Mouse (Mus musculus) mature B cell (primary cell): ENCODE measurements around the gene Nxt2.
"Not testable (repeated sequence)": the region's sequence is repeated elsewhere in the genome, so short reads cannot be mapped to it uniquely, and the experiment has no call there.

Experiments used
- in situ Hi-C: fragments of 300-500 bp; cut with MboI; formaldehyde crosslinking; loops from 2 replicates; pipeline ENCODE4 v1.14.3; 2019

The Nxt2 gene

GRCm38 (mm10) chrX:142226542-142226941, at the start of gene Nxt2:
Nxt2 (plus strand) TSS chrX:142226770.
- in situ Hi-C loops = no loop called here

- in situ Hi-C loops = no loop called here
These were observed 49.6 kb upstream of the Nxt2 start for GRCm38 (mm10) chrX:142176981-142177380.

GRCm38 (mm10) chrX:142182026-142182425, 44.5 kb upstream of the Nxt2 start:
- in situ Hi-C loops = no loop called here

- in situ Hi-C loops = no loop called here
These were observed 37.4 kb upstream of the Nxt2 start for GRCm38 (mm10) chrX:142189023-142189703.

- in situ Hi-C loops = no loop called here
These were observed 36.2 kb upstream of the Nxt2 start for GRCm38 (mm10) chrX:142190355-142190754.

- in situ Hi-C loops = no loop called here
These were observed 32.1 kb upstream of the Nxt2 start for GRCm38 (mm10) chrX:142194420-142194819.

GRCm38 (mm10) chrX:142195551-142195950, 31.0 kb upstream of the Nxt2 start:
- in situ Hi-C loops = no loop called here

- in situ Hi-C loops = no loop called here
These were observed 29.7 kb upstream of the Nxt2 start, which contains the start of gene Gucy2f for GRCm38 (mm10) chrX:142196831-142197230. Gucy2f (minus strand) TSS chrX:142196931.

GRCm38 (mm10) chrX:142200295-142200694, 26.3 kb upstream of the Nxt2 start:
- in situ Hi-C loops = no loop called here

- in situ Hi-C loops = no loop called here
These were observed 956 bp downstream of the Nxt2 start for GRCm38 (mm10) chrX:142227398-142228054.

GRCm38 (mm10) chrX:142228055-142228768, 1.6 kb downstream of the Nxt2 start:
- in situ Hi-C loops = no loop called here

- in situ Hi-C loops = no loop called here
These were observed 2.2 kb downstream of the Nxt2 start for GRCm38 (mm10) chrX:142228769-142229158.

GRCm38 (mm10) chrX:142236146-142236545, 9.6 kb downstream of the Nxt2 start:
- in situ Hi-C loops = not testable (repeated sequence)

- in situ Hi-C loops = no loop called here
These were observed 10.5 kb downstream of the Nxt2 start for GRCm38 (mm10) chrX:142237101-142237500.

GRCm38 (mm10) chrX:142245682-142246327, 19.2 kb downstream of the Nxt2 start:
- in situ Hi-C loops = no loop called here

GRCm38 (mm10) chrX:142250008-142250736, 23.6 kb downstream of the Nxt2 start:
- in situ Hi-C loops = no loop called here

- in situ Hi-C loops = no loop called here
These were observed 49.5 kb downstream of the Nxt2 start for GRCm38 (mm10) chrX:142276031-142276430.

GRCm38 (mm10) chrX:142276573-142276972, 50.0 kb downstream of the Nxt2 start:
- in situ Hi-C loops = no loop called here

- in situ Hi-C loops = no loop called here
These were observed 59.3 kb downstream of the Nxt2 start for GRCm38 (mm10) chrX:142285905-142286304.
